Mouse (Mus musculus) stomach, embryonic 16.5 days (tissue): ENCODE data around the gene Usp7. TPM values are rescaled to one million over a fixed set of nuclear protein-coding genes. Genes with fewer than 3 reads are reported as not detected.

Experiments used
- ATAC-seq: fragments of 200-750 bp; cut with Nextera tagmentation; 2 replicates; pipeline ENCODE4 v1.8.0; 2017; ENCODE audit warnings: moderate number of reproducible peaks, moderate TSS enrichment; ENCODE audit not compliant: insufficient read depth, low FRiP score
- H3K27ac ChIP-seq: fragments of 300-500 bp; sonication (generic); 2 replicates; pipeline ENCODE4 v1.5.1; 2014; ENCODE audit warnings: low read length
- H3K27me3 ChIP-seq: fragments of 300-500 bp; sonication (generic); 2 replicates; pipeline ENCODE4 v1.6.1; 2014; ENCODE audit warnings: low read length, control low read depth, mixed read lengths; ENCODE audit not compliant: control insufficient read depth, insufficient read depth
- H3K36me3 ChIP-seq: fragments of 300-500 bp; sonication (generic); 2 replicates; pipeline ENCODE4 v1.6.1; 2014; ENCODE audit warnings: low read length; ENCODE audit not compliant: control insufficient read depth, insufficient read depth
- H3K4me1 ChIP-seq: fragments of 300-500 bp; sonication (generic); 2 replicates; pipeline ENCODE4 v1.6.1; 2014; ENCODE audit warnings: low read length, control low read depth, mixed read lengths; ENCODE audit not compliant: control insufficient read depth, insufficient read depth
- H3K4me2 ChIP-seq: fragments of 300-500 bp; sonication (generic); 2 replicates; pipeline ENCODE4 v1.6.1; 2014; ENCODE audit warnings: low read depth, low read length, mixed read lengths
- H3K4me3 ChIP-seq: fragments of 300-500 bp; sonication (generic); replicated peaks from 2 replicates; pipeline ENCODE4 v1.5.1; 2014; ENCODE audit warnings: mild to moderate bottlenecking, low read length
- H3K9ac ChIP-seq: fragments of 300-500 bp; sonication (generic); 2 replicates; pipeline ENCODE4 v1.6.1; 2014; ENCODE audit warnings: low read length
- H3K9me3 ChIP-seq: fragments of 300-500 bp; sonication (generic); replicated peaks from 2 replicates; pipeline ENCODE4 v1.6.1; 2016; ENCODE audit warnings: low read length, control low read depth; ENCODE audit not compliant: control insufficient read depth
- WGBS: fragments of 180-500 bp; shearing (Covaris S2); extraction: QIAGEN DNeasy Blood & Tissue Kit; methylation state at CpG from one replicate; pipeline ENCODE4 v1.1.7; 2014; 5-methylcytosine and 5-hydroxymethylcytosine counted together
- polyA plus RNA-seq: library from polyadenylated mRNA; unstranded; fragments of >200 nt; fragmentation: Nextera tagmentation; extraction: Ambion mirVana; gene quantifications from 2 replicates; pipeline ENCODE4 v1.2.1, GENCODE M21; 2015

The Usp7 gene
- polyA plus RNA-seq, 1 experiment from 2014 or later, result 24.4 TPM

DNA sequence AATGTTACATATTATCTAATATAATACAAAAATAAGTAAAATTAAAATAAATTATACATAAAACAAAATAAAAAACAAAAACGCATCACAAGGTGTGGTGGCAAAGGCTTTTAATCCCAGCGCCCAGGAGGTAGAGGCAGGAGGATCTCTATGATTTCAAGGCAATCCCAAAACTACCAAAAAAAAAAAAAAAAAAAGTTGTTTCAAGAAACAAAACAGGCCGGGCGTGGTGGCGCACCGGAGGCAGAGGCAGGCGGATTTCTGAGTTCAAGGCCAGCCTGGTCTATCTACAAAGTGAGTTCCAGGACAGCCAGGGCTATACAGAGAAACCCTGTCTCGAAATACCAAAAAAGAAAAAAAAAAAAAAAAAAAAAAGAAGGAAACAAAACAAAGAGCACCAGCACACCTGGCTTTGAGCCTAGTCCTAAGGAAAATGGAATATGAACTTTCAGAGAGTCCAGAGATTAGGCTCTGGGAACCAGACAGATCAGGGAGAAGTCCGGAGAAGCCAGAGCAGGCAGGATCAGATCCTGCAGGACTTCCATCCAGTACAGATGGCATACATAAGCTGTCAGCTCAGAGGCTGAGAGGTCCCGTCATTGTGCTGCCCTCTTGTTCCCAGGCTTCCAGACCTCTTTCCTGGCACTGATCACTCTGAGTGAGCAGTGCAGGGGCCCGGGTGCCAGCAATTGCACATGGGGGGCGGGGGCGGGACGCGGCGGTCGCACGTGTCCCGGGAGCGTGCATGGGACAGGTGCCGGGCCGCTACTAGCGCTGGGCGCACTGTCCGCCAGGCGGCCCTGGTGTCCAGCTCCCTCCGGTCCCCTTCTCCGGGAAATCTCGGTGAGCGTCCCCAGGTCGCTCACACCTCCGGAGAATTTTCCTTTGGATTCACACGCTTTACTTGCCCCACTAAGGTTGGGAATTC lies 36.8 kb upstream of the Usp7 start:
- H3K27me3 ChIP-seq, result no peaks in the 10 kb centered on the region
- H3K4me2 ChIP-seq, result peak overlapping the region; percentile 95
- peak overlapping the region; percentile 67 for H3K4me3 ChIP-seq
- H3K4me1 ChIP-seq, result peaks cover 15% of the 10 kb centered on the region
- 12% methylated on average over 33 of the region's 33 CpGs for WGBS
- peak; percentile 45; the same call in 1 of the 2 replicates for ATAC-seq
- peak overlapping the region; percentile 78 for H3K9ac ChIP-seq
- H3K36me3 ChIP-seq, result peaks cover under 1% of the 10 kb centered on the region; the same call in 1 of the 2 replicates
- H3K27ac ChIP-seq, result peak overlapping the region; percentile 96
- H3K9me3 ChIP-seq, result no peaks in the 10 kb centered on the region

DNA sequence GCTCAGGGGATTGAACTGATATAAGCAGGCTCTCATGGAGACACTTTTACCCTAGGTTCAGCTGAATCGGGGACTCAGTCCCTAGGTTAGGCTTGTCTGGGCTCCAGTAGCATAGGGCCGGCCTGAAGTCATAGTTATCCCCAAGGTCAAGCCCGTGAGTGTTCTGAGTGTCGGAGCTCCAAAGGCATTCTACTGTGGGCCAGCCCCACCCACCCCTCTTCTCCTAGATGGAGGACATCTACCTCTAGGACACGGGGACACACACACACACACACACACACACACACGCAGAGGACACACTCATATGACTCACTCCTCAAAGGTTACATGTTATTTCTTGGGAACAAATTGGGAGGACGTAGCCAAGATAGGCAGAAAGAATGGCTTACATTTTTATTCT lies 35.3 kb upstream of the Usp7 start:
- no peaks in the 10 kb centered on the region for H3K27me3 ChIP-seq
- H3K4me3 ChIP-seq, result no peak overlapping the region
- ATAC-seq, result no peak
- H3K9me3 ChIP-seq, result no peaks in the 10 kb centered on the region
- no peak overlapping the region for H3K4me2 ChIP-seq
- WGBS, result 82% methylated on average over 7 of the region's 7 CpGs
- no peaks in the 10 kb centered on the region for H3K36me3 ChIP-seq
- H3K27ac ChIP-seq, result no peak overlapping the region
- H3K9ac ChIP-seq, result no peak overlapping the region
- H3K4me1 ChIP-seq, result 0 out of 2 replicates have a peak, but pooled peaks cover 6% of the 10 kb centered on the region

DNA sequence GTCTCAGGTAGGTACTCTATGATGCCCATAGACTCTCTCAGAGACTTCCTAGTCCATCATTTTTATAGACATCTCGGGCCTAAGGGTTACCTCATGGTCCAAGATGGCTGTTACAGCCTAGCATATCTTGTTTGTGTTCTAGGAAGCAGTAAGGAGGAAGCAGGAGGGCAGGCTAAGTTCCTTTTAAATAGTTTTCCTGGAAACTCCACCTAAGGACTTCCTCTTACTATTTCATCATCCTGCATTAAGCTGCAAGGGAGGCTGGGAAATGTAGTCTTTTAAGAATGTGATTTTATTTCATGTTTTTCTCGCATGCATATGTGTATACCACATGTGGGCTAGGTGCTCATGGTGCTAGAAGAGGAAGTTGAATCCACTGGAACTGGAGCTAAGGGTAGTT lies 31.6 kb upstream of the Usp7 start:
- no peak overlapping the region for H3K4me3 ChIP-seq
- WGBS, result 65% methylated on average over 2 of the region's 2 CpGs
- ATAC-seq, result no peak
- no peaks in the 10 kb centered on the region for H3K36me3 ChIP-seq
- no peaks in the 10 kb centered on the region for H3K27me3 ChIP-seq
- no peaks in the 10 kb centered on the region for H3K9me3 ChIP-seq
- no peak overlapping the region for H3K27ac ChIP-seq
- H3K9ac ChIP-seq, result no peak overlapping the region
- H3K4me1 ChIP-seq, result no peaks in the 10 kb centered on the region
- no peak overlapping the region for H3K4me2 ChIP-seq

DNA sequence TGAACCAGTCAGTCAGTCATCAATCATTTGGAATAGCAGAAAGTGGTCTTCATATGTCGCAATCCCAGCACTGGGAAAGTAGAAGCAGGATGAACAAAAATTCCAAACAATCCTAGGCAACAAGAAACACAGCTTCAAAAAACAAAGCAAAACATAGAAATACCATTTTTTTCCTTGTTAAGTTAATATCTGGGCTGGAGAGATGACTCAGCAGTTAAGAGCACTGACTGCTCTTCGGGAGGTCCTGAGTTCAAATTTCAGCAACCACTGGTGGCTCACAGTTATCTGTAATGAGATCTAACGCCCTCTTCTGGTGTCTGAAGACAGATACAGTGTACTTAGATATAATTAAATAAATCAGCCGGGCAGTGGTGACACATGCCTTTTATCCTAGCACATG lies 30.5 kb upstream of the Usp7 start:
- H3K4me2 ChIP-seq, result no peak overlapping the region
- no peaks in the 10 kb centered on the region for H3K27me3 ChIP-seq
- no peaks in the 10 kb centered on the region for H3K4me1 ChIP-seq
- no peak overlapping the region for H3K4me3 ChIP-seq
- ATAC-seq, result no peak
- 77% methylated on average over 4 of the region's 4 CpGs for WGBS
- no peak overlapping the region for H3K27ac ChIP-seq
- H3K9ac ChIP-seq, result no peak overlapping the region
- H3K36me3 ChIP-seq, result no peaks in the 10 kb centered on the region
- no peaks in the 10 kb centered on the region for H3K9me3 ChIP-seq

DNA sequence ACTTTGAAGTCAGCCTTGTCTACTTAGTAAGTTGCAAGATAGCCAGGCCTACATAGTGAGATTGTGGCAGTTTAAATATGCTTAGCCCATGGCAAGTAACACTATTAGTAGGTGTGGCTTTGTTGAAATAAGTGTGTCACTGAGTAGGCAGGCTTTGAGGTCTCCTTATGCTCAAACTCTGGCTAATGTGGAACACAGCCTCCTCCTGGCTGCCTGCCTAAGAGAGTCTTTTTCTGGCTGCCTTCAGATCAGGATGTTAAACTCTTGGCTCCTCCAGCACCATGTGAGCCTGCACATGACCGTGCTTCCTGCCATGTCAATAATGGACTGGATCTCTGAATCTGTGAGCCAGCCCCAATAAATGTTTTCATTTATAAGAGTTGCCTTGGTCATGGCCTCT lies 29.3 kb upstream of the Usp7 start:
- WGBS, result 45% methylated on average over 1 of the region's 1 CpGs

DNA sequence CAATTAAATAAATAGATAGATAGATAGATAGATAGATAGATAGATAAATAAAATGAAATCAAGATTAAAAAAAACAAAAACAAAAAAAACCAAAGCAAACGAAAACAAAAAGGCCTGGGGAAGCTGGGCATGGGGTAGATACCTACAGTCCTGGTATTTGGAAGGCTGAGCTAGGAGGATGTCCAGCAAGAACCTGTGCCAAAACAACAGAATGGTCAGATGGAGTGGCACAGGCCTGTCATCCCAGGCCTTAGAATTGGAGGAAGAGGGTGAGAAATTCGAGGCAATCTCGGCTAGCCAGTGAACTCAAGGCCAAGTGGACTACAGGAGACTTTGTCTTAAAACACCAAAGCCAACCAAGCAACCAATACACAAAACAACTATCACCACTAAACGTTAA lies 25.8 kb upstream of the Usp7 start:
- 78% methylated on average over 4 of the region's 4 CpGs for WGBS
- no peaks in the 10 kb centered on the region for H3K27me3 ChIP-seq
- no peak overlapping the region for H3K9ac ChIP-seq
- no peak overlapping the region for H3K4me2 ChIP-seq
- H3K27ac ChIP-seq, result no peak overlapping the region
- H3K36me3 ChIP-seq, result no peaks in the 10 kb centered on the region
- no peaks in the 10 kb centered on the region for H3K4me1 ChIP-seq
- no peak for ATAC-seq
- no peak overlapping the region for H3K4me3 ChIP-seq
- H3K9me3 ChIP-seq, result no peaks in the 10 kb centered on the region

More for the DNA sequence above, 29.3 kb upstream of the Usp7 start:
- Histone ChIP-seq H3K27ac (no peak overlapping the region), H3K36me3 (no peaks in the 10 kb centered on the region), H3K4me3 (no peak overlapping the region), H3K27me3 (no peaks in the 10 kb centered on the region), H3K9ac (no peak overlapping the region), H3K4me2 (no peak overlapping the region), H3K9me3 (no peaks in the 10 kb centered on the region), H3K4me1 (no peaks in the 10 kb centered on the region)
- peak; percentile 83; the same call in 1 of the 2 replicates for ATAC-seq

DNA sequence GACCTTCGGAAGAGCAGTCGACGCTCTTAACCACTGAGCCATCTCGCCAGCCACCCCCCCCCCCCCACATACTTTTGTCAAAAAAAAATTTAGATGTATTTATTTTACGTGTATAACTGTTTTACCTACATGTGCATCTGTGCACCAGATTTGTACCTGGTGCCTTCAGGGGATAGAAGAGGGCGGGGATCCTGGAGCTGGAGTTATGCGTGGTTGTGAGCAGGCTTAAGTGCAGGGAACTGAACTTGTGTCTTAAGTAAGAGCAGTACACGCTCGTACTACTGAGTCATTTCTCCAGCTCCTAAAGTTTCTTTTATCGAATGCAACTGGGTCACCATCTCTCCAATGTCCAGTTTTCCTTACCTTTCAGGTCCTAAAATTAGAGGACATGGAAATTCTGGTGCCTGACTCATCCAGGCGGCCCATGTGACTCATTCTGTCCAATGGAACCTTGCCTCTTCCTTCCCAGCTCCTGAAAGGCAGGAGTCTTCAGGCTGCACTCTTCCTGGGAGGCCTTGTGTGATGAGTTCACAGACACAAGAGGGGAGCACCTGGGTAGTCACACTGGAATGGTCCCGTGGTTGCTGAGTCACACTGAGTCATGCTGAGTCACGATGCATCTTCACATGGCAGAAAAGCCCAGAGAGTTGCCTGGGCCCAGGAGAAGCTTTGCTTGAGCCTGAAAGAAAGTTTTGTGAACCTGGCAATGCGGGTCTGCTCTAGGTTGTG lies 18.5 kb upstream of the Usp7 start:
- Histone ChIP-seq H3K4me2 (no peak overlapping the region), H3K9ac (no peak overlapping the region), H3K36me3 (no peaks in the 10 kb centered on the region), H3K9me3 (no peaks in the 10 kb centered on the region), H3K27ac (no peak overlapping the region), H3K27me3 (no peaks in the 10 kb centered on the region), H3K4me3 (no peak overlapping the region), H3K4me1 (no peaks in the 10 kb centered on the region)
- 87% methylated on average over 14 of the region's 14 CpGs for WGBS
- no peak for ATAC-seq

DNA sequence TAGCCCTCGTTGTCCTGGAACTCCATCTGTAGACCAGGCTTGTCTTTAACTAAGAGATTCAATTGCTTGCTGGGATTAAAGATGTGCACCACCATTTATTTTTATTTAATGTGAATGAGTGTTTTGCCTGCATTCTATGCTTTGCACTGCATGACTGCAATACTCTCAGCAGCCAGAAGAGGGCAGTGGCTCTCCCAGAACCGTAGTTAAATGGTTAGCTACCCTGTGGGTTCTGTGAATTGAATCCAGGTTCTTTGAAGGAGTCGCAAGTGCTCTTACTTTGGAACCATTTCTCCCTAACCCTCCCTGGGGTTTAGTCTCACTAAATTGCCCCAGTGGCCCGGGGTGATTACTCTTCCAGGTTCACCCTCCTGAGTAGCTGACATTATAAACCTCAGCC lies 14.6 kb upstream of the Usp7 start:
- Histone ChIP-seq H3K27ac (no peak overlapping the region), H3K9me3 (no peaks in the 10 kb centered on the region), H3K4me1 (no peaks in the 10 kb centered on the region), H3K4me2 (no peak overlapping the region), H3K36me3 (no peaks in the 10 kb centered on the region), H3K4me3 (no peak overlapping the region), H3K27me3 (no peaks in the 10 kb centered on the region), H3K9ac (no peak overlapping the region)
- WGBS, result 20% methylated on average over 4 of the region's 4 CpGs
- no peak for ATAC-seq

DNA sequence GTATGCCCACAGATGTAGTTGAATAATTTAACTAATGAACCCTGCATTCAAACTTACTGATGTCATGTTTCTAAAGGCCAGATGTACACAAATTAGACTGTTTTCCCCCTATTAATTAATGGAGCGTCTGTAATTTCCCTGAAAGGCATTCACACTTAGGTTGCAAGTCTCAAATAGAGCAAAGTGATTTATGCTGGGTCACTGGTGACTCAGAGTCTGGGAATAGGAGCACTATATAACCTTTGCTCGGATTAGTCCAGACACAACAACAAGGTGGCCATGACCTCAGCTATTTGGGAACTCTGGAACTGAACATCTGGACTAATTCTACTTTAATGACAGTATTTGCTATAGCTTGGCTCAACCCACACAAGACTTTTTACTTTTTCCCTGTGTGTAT lies 3.8 kb upstream of the Usp7 start:
- WGBS, result 67% methylated on average over 2 of the region's 2 CpGs
- Histone ChIP-seq H3K4me1 (no peaks in the 10 kb centered on the region), H3K27ac (no peak overlapping the region), H3K9me3 (0 out of 2 replicates have a peak, but pooled peaks cover 5% of the 10 kb centered on the region), H3K4me2 (no peak overlapping the region), H3K36me3 (no peaks in the 10 kb centered on the region), H3K9ac (no peak overlapping the region), H3K4me3 (no peak overlapping the region), H3K27me3 (no peaks in the 10 kb centered on the region)
- ATAC-seq, result no peak
